Mouse (Mus musculus): ENCODE data around the gene Barx1.

DNA sequence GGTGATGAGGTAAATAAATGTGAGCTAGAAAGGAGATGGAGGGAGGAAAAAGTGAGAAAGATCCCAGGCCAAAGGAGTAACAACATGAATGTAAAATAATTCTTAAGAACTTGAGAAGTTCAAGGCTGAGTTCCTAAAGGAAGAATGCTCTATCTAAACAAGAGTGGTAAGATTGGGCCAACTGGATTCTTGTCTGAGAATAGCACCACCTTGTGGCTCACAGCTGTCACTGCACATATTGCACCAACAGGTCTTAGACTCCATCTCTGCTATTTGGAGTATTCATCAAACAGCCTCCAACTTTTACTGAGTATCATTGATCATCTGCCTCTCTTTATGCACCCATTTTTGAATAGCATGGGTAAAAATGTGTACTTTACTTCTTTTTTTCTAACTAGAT lies 23.2 kb upstream of the Barx1 start:
- no peak for TF ChIP-seq GATA1 (IDR thresholded peaks at IDR 0.05; ENCODE audit: low read length)
- TF ChIP-seq TAL1 (IDR thresholded peaks at IDR 0.05; ENCODE audit: low read length) = no peak
